Mouse (Mus musculus) neural tube, embryonic 13.5 days (tissue): ENCODE data around the gene Fh1. TPM values are rescaled to one million over a fixed set of nuclear protein-coding genes. Genes with fewer than 3 reads are reported as not detected.
A peak's percentile ranks its signal among the peaks of the same experiment; 100 is the strongest.

Experiments used
- ATAC-seq: fragments of 200-750 bp; cut with Nextera tagmentation; 2 replicates; pipeline ENCODE4 v1.8.0; 2017; ENCODE audit warnings: low read depth, mild to moderate bottlenecking, moderate TSS enrichment, moderate library complexity
- H3K27ac ChIP-seq: fragments of 300-500 bp; sonication (generic); replicated peaks from 2 replicates; pipeline ENCODE4 v1.5.1; 2015; ENCODE audit warnings: moderate library complexity, mild to moderate bottlenecking, inconsistent platforms
- H3K27me3 ChIP-seq: fragments of 300-500 bp; sonication (generic); 2 replicates; pipeline ENCODE4 v1.6.1; 2015; ENCODE audit warnings: mild to moderate bottlenecking, inconsistent platforms
- H3K36me3 ChIP-seq: fragments of 300-500 bp; sonication (generic); 2 replicates; pipeline ENCODE4 v1.6.1; 2015; ENCODE audit warnings: mild to moderate bottlenecking, inconsistent platforms
- H3K4me1 ChIP-seq: fragments of 300-500 bp; sonication (generic); replicated peaks from 2 replicates; pipeline ENCODE4 v1.6.1; 2015; ENCODE audit warnings: inconsistent platforms
- H3K4me2 ChIP-seq: fragments of 300-500 bp; sonication (generic); 2 replicates; pipeline ENCODE4 v1.6.1; 2015; ENCODE audit warnings: inconsistent platforms, mild to moderate bottlenecking, moderate library complexity
- H3K4me3 ChIP-seq: fragments of 300-500 bp; sonication (generic); 2 replicates; pipeline ENCODE4 v1.5.1; 2015; ENCODE audit warnings: mild to moderate bottlenecking, inconsistent platforms
- H3K9ac ChIP-seq: fragments of 300-500 bp; sonication (generic); 2 replicates; pipeline ENCODE4 v1.6.1; 2015; ENCODE audit warnings: moderate library complexity, mild to moderate bottlenecking, inconsistent platforms
- H3K9me3 ChIP-seq: fragments of 300-500 bp; sonication (generic); 2 replicates; pipeline ENCODE4 v1.6.1; 2016; ENCODE audit warnings: inconsistent platforms
- WGBS: fragments of 180-500 bp; shearing (Covaris S2); methylation state at CpG from one replicate; pipeline ENCODE4 v1.1.7; 2015; 5-methylcytosine and 5-hydroxymethylcytosine counted together
- polyA plus RNA-seq: library from polyadenylated mRNA; unstranded; fragments of >200 nt; fragmentation: Nextera tagmentation; extraction: Ambion mirVana; gene quantifications from 2 replicates; pipeline ENCODE4 v1.2.1, GENCODE M21; 2015

Fh1 gene
- polyA plus RNA-seq = 77.1 and 77.4 TPM in 2 replicates

GRCm38 (mm10) chr1:175625257-175625879 lies at the start of gene Fh1:
Gene Fh1, minus strand, starts transcription at chr1:175625635.
- peak within 1 kb of the TSS; percentile 96 for H3K9ac ChIP-seq
- peak within 1 kb of the TSS; percentile 91 for H3K27ac ChIP-seq
- no peaks in the 10 kb centered on the region for H3K36me3 ChIP-seq
- peak; percentile 100 for ATAC-seq
- H3K4me3 ChIP-seq = peak within 1 kb of the TSS; percentile 81
- peak within 1 kb of the TSS; percentile 91 for H3K4me2 ChIP-seq
- H3K4me1 ChIP-seq = peaks cover 15% of the 10 kb centered on the region
- no peaks in the 10 kb centered on the region for H3K9me3 ChIP-seq
- no peaks in the 10 kb centered on the region for H3K27me3 ChIP-seq
- under 1% methylated on average over 58 of the region's 58 CpGs for WGBS

DNA sequence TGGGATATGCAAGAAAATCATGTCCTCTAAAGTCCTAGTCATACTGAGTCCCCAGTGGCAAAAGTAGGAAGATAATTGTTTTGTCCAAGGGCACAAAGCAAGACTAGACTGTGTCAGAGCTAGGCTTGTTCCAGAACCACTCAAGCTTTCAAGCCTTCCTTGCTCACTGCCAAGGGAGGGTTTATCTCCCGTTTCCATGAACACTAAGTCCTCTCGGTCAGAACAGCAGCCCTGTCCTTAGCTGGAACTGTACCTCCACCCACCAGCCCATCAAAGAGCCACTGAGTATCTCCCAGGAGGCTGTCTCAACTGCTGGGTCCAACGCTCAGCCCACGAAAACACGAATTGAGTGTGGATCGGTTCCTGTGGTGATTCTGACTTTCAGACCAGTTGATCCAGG lies 49.7 kb upstream of the Fh1 start:
- ATAC-seq = no peak

DNA sequence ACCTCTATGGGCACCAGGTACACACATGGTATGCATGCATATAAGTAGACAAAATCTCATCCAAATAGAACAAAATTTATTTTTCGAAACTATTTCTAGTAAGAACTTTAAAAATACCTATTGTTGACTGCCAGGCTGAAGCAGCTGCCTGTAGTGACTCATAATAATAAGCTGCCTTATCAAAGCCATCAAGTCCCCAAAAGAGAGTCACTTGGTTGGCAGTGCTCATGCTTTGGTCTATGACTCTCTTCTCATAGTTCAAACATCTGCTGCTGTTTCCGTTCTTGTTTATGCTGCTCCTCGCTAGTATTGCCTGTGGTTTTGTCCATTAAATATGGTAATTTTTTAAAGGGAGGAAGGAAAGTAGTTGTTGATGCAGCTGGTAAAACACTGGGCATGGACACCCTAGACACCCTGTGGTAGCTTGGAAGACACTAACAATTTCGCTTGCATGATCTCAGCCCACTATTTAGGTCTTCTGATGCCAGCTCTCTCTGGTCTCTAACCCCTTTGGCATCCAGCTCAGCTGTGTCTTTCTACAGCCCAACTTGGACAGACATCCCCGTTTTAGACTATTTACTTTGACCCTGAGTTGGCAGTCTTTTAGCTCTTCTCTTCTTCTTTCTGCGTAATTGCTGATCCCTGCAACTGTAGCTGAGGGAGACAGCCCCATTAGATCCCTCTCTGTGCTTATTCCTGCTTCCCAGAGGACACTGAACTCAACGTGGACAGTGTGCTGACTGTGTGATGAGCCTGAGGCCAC lies 48.3 kb upstream of the Fh1 start:
- Histone ChIP-seq H3K4me2 (no peak overlapping the region), H3K9me3 (no peaks in the 10 kb centered on the region), H3K4me3 (no peak overlapping the region), H3K27me3 (no peaks in the 10 kb centered on the region), H3K36me3 (no peaks in the 10 kb centered on the region), H3K27ac (no peak overlapping the region), H3K9ac (no peak overlapping the region), H3K4me1 (no peaks in the 10 kb centered on the region)
- ATAC-seq = no peak
- WGBS = 83% methylated on average over 7 of the region's 7 CpGs

More for the DNA sequence above, 49.7 kb upstream of the Fh1 start:
- Histone ChIP-seq H3K4me2 (no peak overlapping the region), H3K9ac (no peak overlapping the region), H3K9me3 (no peaks in the 10 kb centered on the region), H3K4me1 (no peaks in the 10 kb centered on the region), H3K27ac (no peak overlapping the region), H3K36me3 (no peaks in the 10 kb centered on the region), H3K4me3 (no peak overlapping the region), H3K27me3 (no peaks in the 10 kb centered on the region)
- 87% methylated on average over 6 of the region's 6 CpGs for WGBS

- H3K4me2 ChIP-seq = no peak overlapping the region
- WGBS = 53% methylated on average over 1 of the region's 1 CpGs
- no peak for ATAC-seq
- H3K27me3 ChIP-seq = no peaks in the 10 kb centered on the region
- no peak overlapping the region for H3K27ac ChIP-seq
- no peak overlapping the region for H3K9ac ChIP-seq
- H3K36me3 ChIP-seq = no peaks in the 10 kb centered on the region
- no peaks in the 10 kb centered on the region for H3K9me3 ChIP-seq
- no peak overlapping the region for H3K4me3 ChIP-seq
- H3K4me1 ChIP-seq = no peaks in the 10 kb centered on the region
Observed at GRCm38 (mm10) chr1:175671626-175672025, 46.2 kb upstream of the Fh1 start.

DNA sequence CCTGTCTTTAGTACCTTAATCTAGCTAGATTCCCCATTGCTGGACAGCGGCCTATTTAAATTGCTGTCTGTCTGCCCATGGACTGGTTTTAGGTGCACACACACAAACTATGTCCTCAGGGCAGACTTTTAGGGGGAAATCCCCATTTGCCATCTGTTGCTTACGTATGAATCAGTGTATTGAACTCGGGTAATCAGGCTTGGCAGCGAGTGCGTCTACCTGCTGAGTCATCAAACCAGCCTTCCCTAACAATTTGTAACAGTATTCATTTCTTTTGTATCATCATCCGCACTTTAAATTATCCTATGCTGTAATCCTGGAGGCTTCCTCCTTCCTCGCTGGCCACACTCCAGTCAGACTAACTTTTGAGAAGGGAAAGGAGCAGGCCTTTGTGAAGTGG lies 44.6 kb upstream of the Fh1 start:
- Histone ChIP-seq H3K4me2 (no peak overlapping the region), H3K27ac (no peak overlapping the region), H3K27me3 (no peaks in the 10 kb centered on the region), H3K4me1 (no peaks in the 10 kb centered on the region), H3K4me3 (no peak overlapping the region), H3K36me3 (no peaks in the 10 kb centered on the region), H3K9me3 (no peaks in the 10 kb centered on the region), H3K9ac (no peak overlapping the region)
- no peak for ATAC-seq
- 65% methylated on average over 7 of the region's 7 CpGs for WGBS

DNA sequence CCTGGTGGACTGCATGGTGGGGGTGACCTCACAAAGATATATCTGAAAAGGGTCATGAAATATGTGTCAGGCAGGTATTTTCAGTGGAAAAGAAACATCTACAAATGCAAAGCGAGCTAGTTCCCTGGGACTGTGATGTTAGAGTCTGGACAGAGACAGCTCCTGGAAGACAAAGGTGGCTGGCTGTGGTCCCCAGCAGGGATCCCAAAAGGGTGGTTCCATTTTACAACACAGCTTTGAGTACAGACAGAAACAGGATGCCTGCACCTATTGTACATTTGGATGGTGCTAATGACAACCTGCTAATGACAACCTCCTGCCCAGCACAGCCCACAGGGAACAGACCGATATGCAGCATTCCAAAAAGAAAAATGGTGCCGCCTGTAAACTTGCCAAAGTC lies 44.0 kb upstream of the Fh1 start:
- ATAC-seq = no peak
- H3K4me3 ChIP-seq = no peak overlapping the region
- H3K4me2 ChIP-seq = no peak overlapping the region
- H3K9ac ChIP-seq = no peak overlapping the region
- H3K9me3 ChIP-seq = no peaks in the 10 kb centered on the region
- 81% methylated on average over 3 of the region's 3 CpGs for WGBS
- no peaks in the 10 kb centered on the region for H3K36me3 ChIP-seq
- H3K27ac ChIP-seq = no peak overlapping the region
- no peaks in the 10 kb centered on the region for H3K27me3 ChIP-seq
- H3K4me1 ChIP-seq = no peaks in the 10 kb centered on the region

- Histone ChIP-seq H3K9ac (no peak overlapping the region), H3K4me1 (no peaks in the 10 kb centered on the region), H3K4me3 (no peak overlapping the region), H3K36me3 (no peaks in the 10 kb centered on the region), H3K4me2 (no peak overlapping the region), H3K27ac (no peak overlapping the region), H3K27me3 (no peaks in the 10 kb centered on the region), H3K9me3 (no peaks in the 10 kb centered on the region)
- ATAC-seq = peak; percentile 67
- 81% methylated on average over 5 of the region's 5 CpGs for WGBS
Observed at GRCm38 (mm10) chr1:175668666-175669405, 43.4 kb upstream of the Fh1 start.

DNA sequence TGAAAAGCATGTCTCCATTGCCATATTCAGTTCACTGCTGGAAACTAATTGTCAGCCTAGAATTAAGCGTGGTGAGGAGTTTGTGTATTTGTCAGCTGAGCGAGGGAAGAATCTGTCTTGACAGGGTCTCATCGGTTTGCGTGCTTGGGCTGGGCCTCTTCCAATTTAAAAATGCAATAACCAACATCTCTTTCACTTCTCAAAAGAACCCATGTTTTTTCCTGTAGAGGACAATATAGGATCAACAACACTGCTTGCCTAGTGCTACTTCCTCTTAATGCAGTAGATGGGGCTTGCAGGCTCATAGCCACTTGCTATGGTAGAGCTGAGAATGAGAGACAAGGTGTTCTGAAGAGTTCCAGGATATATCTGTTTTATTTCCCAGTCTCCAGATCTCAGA lies 34.5 kb upstream of the Fh1 start:
- no peaks in the 10 kb centered on the region for H3K27me3 ChIP-seq
- no peaks in the 10 kb centered on the region for H3K4me1 ChIP-seq
- no peak overlapping the region for H3K9ac ChIP-seq
- H3K36me3 ChIP-seq = no peaks in the 10 kb centered on the region
- no peak overlapping the region for H3K27ac ChIP-seq
- no peaks in the 10 kb centered on the region for H3K9me3 ChIP-seq
- no peak for ATAC-seq
- no peak overlapping the region for H3K4me3 ChIP-seq
- H3K4me2 ChIP-seq = no peak overlapping the region
- 97% methylated on average over 4 of the region's 4 CpGs for WGBS

DNA sequence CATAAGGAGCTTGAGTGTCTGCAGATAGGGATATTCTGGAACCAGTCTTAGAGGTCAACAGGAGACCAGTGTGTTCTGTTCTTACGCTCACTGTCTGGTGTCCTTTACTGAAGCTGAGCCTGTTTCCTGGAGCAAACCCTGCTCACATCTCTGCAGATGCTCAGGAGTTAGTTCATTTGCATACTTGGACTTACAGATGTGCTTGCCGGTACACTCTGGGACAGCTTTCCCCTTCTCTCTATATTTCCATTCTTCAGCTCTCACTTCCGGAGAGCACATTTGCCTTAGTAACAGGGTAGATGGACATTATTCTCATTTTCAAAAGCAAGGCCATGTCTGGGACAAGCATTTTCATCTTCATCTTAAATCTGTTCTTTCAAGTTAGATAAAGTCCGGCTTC lies 23.2 kb upstream of the Fh1 start:
- Histone ChIP-seq H3K4me1 (no peaks in the 10 kb centered on the region), H3K4me3 (no peak overlapping the region), H3K4me2 (no peak overlapping the region), H3K9me3 (no peaks in the 10 kb centered on the region), H3K36me3 (no peaks in the 10 kb centered on the region), H3K9ac (no peak overlapping the region), H3K27ac (no peak overlapping the region), H3K27me3 (no peaks in the 10 kb centered on the region)
- WGBS = 95% methylated on average over 4 of the region's 4 CpGs
- ATAC-seq = no peak

DNA sequence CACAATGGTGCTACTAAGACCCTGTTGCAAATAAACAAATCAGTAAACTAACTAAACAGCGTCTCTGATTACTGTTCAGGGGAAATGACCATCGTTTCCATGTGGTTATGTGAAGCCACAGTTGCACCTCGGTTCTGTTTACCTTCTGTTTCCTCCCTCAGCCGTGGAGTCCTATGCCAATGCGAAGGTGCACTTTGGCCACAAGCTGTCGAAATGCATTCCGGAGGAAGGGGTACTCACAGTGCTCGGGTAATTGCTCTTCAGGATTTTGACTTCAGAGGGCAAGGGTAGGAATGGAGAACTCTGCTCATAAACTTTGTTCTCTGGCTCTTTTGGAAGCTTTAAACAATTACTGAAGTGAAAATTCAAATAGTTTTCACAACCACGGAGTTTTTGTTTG lies 21.5 kb upstream of the Fh1 start:
- Histone ChIP-seq H3K36me3 (no peaks in the 10 kb centered on the region), H3K4me1 (no peaks in the 10 kb centered on the region), H3K27ac (no peak overlapping the region), H3K27me3 (no peaks in the 10 kb centered on the region), H3K4me3 (no peak overlapping the region), H3K4me2 (no peak overlapping the region), H3K9ac (no peak overlapping the region), H3K9me3 (no peaks in the 10 kb centered on the region)
- 81% methylated on average over 9 of the region's 9 CpGs for WGBS
- ATAC-seq = no peak

GRCm38 (mm10) chr1:175643496-175644265 lies 18.2 kb upstream of the Fh1 start:
- Histone ChIP-seq H3K36me3 (no peaks in the 10 kb centered on the region), H3K27me3 (no peaks in the 10 kb centered on the region), H3K27ac (no peak overlapping the region), H3K4me1 (no peaks in the 10 kb centered on the region), H3K9me3 (no peaks in the 10 kb centered on the region), H3K4me2 (no peak overlapping the region), H3K9ac (no peak overlapping the region), H3K4me3 (no peak overlapping the region)
- WGBS = 80% methylated on average over 5 of the region's 5 CpGs
- no peak for ATAC-seq
